ENCODE assay signal across 8 mouse cellular contexts in the genomic region with DNA sequence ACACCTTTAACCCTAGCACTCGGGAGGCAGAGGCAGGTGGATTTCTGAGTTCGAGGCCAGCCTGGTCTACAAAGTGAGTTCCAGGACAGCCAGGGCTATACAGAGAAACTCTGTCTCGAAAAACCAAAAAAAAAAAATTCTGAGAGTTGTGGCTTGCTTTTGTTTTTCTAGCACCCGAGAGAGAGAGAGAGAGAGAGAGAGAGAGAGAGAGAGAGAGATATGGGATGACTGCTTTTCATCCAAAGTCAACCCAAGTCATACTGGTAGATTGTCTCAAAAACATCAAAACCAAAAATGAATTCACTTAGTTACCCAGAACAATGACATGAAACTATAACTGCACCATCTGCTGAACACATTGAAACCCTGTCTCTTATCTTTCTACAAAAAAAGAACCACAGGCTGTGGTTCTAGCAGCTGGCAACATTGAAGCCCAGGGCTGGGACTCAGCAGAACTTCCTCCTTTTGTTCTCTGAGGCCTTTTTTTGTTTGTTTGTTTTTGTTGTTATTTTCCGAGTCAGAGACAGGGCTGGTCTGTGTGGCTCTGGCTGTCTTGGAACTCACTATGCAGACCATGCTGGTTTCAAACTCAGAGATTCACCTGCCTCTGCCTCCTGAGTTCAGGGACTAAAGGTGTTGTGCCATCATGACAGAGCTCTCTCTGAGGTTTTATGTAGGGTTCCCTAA. TPM values are rescaled to one million over a fixed set of nuclear protein-coding genes. Genes with fewer than 3 reads are reported as not detected.
A peak's percentile ranks its signal among the peaks of the same experiment; 100 is the strongest.
DNase-seq lines count a peak whose midpoint lies in the region; ATAC-seq lines count a peak whose summit lies in the region.

No protein-coding gene starts in this region.

- no peak for ATAC-seq in lung, embryonic 15.5 days (ENCODE audit: borderline replicate concordance, extremely low read depth, low FRiP score, low TSS enrichment)
- no peak for ATAC-seq in forebrain, embryonic 12.5 days (ENCODE audit: low FRiP score)
- no peak for ATAC-seq in intestine, embryonic 14.5 days (replicated peaks; ENCODE audit: low FRiP score, low TSS enrichment, low read depth)
- ATAC-seq in midbrain, embryonic 16.5 days = peak; percentile 37; the same call in 1 of the 2 replicates

- no peaks in the 10 kb centered on the region for H3K36me3 ChIP-seq in lung, embryonic 15.5 days
- 0 out of 2 replicates have a peak, but pooled peaks cover 5% of the 10 kb centered on the region for H3K36me3 ChIP-seq in forebrain, embryonic 12.5 days (replicated peaks)
- H3K36me3 ChIP-seq in intestine, embryonic 14.5 days (ENCODE audit: control insufficient read depth, insufficient read depth, low read length) = no peaks in the 10 kb centered on the region
- peaks cover 2% of the 10 kb centered on the region for H3K36me3 ChIP-seq in midbrain, embryonic 16.5 days (ENCODE audit: control insufficient read depth, insufficient read depth, low read length)

- 0 out of 2 replicates have a peak, but pooled peaks cover 3% of the 10 kb centered on the region for H3K4me1 ChIP-seq in lung, embryonic 15.5 days
- peaks cover 18% of the 10 kb centered on the region for H3K4me1 ChIP-seq in forebrain, embryonic 12.5 days
- H3K4me1 ChIP-seq in intestine, embryonic 14.5 days (replicated peaks; ENCODE audit: control insufficient read depth, insufficient read depth, low read length) = no peaks in the 10 kb centered on the region; the same call in 1 of the 2 replicates
- peaks cover 17% of the 10 kb centered on the region for H3K4me1 ChIP-seq in midbrain, embryonic 16.5 days (ENCODE audit: control insufficient read depth, insufficient read depth, low read length)

- no peak for DNase-seq in lung, postnatal 25 days (ENCODE audit: low spot score)
- no peak for DNase-seq in intestine, embryonic 14.5 days (ENCODE audit: low spot score)
- DNase-seq in retina, embryonic 14.5 days (ENCODE audit: low spot score) = no peak
- no peak for DNase-seq in spleen, postnatal 14 days (ENCODE audit: low spot score in 2 of 2)
- no peak for DNase-seq in frontal cortex, postnatal 25 days (ENCODE audit: low spot score in 2 of 2)

- no peak overlapping the region for H3K9ac ChIP-seq in lung, embryonic 15.5 days
- H3K9ac ChIP-seq in forebrain, embryonic 12.5 days = peak overlapping the region; percentile 39; the same call in 1 of the 2 replicates
- no peak overlapping the region for H3K9ac ChIP-seq in intestine, embryonic 14.5 days (ENCODE audit: low read length)
- H3K9ac ChIP-seq in midbrain, embryonic 16.5 days (ENCODE audit: low read depth, low read length) = peak overlapping the region; percentile 3; the same call in 1 of the 2 replicates

- H3K4me2 ChIP-seq in lung, embryonic 15.5 days = peak overlapping the region; percentile 73
- peak overlapping the region; percentile 52 for H3K4me2 ChIP-seq in forebrain, embryonic 12.5 days
- H3K4me2 ChIP-seq in intestine, embryonic 14.5 days (ENCODE audit: low read length) = peak overlapping the region; percentile 53
- H3K4me2 ChIP-seq in midbrain, embryonic 16.5 days (ENCODE audit: low read length) = peak overlapping the region; percentile 61

- no peak overlapping the region for H3K27ac ChIP-seq in lung, embryonic 15.5 days
- H3K27ac ChIP-seq in forebrain, embryonic 12.5 days = no peak overlapping the region
- no peak overlapping the region for H3K27ac ChIP-seq in intestine, embryonic 14.5 days (ENCODE audit: low read depth)
- H3K27ac ChIP-seq in midbrain, embryonic 16.5 days (ENCODE audit: low read length) = 0 out of 2 replicates have a peak overlapping the region, but pooled peaks have one; percentile 6

- peak overlapping the region; percentile 48 for H3K4me3 ChIP-seq in lung, embryonic 15.5 days
- H3K4me3 ChIP-seq in forebrain, embryonic 12.5 days (replicated peaks) = peak overlapping the region; percentile 38
- H3K4me3 ChIP-seq in intestine, embryonic 14.5 days (ENCODE audit: low read depth, low read length) = 0 out of 2 replicates have a peak overlapping the region, but pooled peaks have one; percentile 39
- peak overlapping the region; percentile 49 for H3K4me3 ChIP-seq in midbrain, embryonic 16.5 days (ENCODE audit: low read depth, low read length)

- H3K27me3 ChIP-seq in lung, embryonic 15.5 days = no peaks in the 10 kb centered on the region
- no peaks in the 10 kb centered on the region for H3K27me3 ChIP-seq in forebrain, embryonic 12.5 days
- H3K27me3 ChIP-seq in intestine, embryonic 14.5 days (replicated peaks; ENCODE audit: control insufficient read depth, insufficient read depth, low read length) = no peaks in the 10 kb centered on the region
- no peaks in the 10 kb centered on the region for H3K27me3 ChIP-seq in midbrain, embryonic 16.5 days (ENCODE audit: control insufficient read depth, insufficient read depth, low read depth, low read length)

- H3K9me3 ChIP-seq in lung, embryonic 15.5 days = no peaks in the 10 kb centered on the region
- no peaks in the 10 kb centered on the region for H3K9me3 ChIP-seq in forebrain, embryonic 12.5 days
- no peaks in the 10 kb centered on the region for H3K9me3 ChIP-seq in intestine, embryonic 14.5 days (ENCODE audit: control insufficient read depth, low read length)
- H3K9me3 ChIP-seq in midbrain, embryonic 16.5 days (replicated peaks; ENCODE audit: control insufficient read depth, low read length, poor library complexity, severe bottlenecking) = no peaks in the 10 kb centered on the region

- 66% methylated on average over 5 of the region's 5 CpGs for whole genome bisulfite sequencing in lung, embryonic 15.5 days
- WGBS in forebrain, embryonic 12.5 days = 77% methylated on average over 5 of the region's 5 CpGs
- 71% methylated on average over 5 of the region's 5 CpGs for WGBS in intestine, embryonic 14.5 days
- WGBS in midbrain, embryonic 16.5 days = 84% methylated on average over 5 of the region's 5 CpGs

RNA-seq across cellular contexts. Expression of gene Prr13, which starts 0.6 kb away (rescaled TPM):
- 69.4 and 71.4 TPM in 2 replicates for polyA plus RNA-seq in lung, embryonic 15.5 days (2015; fragmentation: Nextera tagmentation; extraction: Ambion mirVana)
- 82.9 and 86.9 TPM in 2 replicates for polyA plus RNA-seq in forebrain, embryonic 12.5 days (2016; fragmentation: Nextera tagmentation; extraction: Ambion mirVana)
- polyA plus RNA-seq in intestine, embryonic 14.5 days (2014; fragmentation: Nextera tagmentation; extraction: Ambion mirVana) = 132 and 141 TPM in 2 replicates
- polyA plus RNA-seq in midbrain, embryonic 16.5 days (2015; fragmentation: Nextera tagmentation; extraction: Ambion mirVana) = 106 and 109 TPM in 2 replicates

RNA-seq across cellular contexts. Expression of gene Pcbp2, which starts 12.1 kb away (rescaled TPM):
- polyA plus RNA-seq in lung, embryonic 15.5 days (2015; fragmentation: Nextera tagmentation; extraction: Ambion mirVana) = 217 TPM in 2 replicates
- polyA plus RNA-seq in forebrain, embryonic 12.5 days (2016; fragmentation: Nextera tagmentation; extraction: Ambion mirVana) = 191 and 192 TPM in 2 replicates
- 275 and 289 TPM in 2 replicates for polyA plus RNA-seq in intestine, embryonic 14.5 days (2014; fragmentation: Nextera tagmentation; extraction: Ambion mirVana)
- polyA plus RNA-seq in midbrain, embryonic 16.5 days (2015; fragmentation: Nextera tagmentation; extraction: Ambion mirVana) = 105 and 121 TPM in 2 replicates

RNA-seq across cellular contexts. Expression of gene Amhr2, which starts 13.0 kb away (rescaled TPM):
- polyA plus RNA-seq in lung, embryonic 15.5 days (2015; fragmentation: Nextera tagmentation; extraction: Ambion mirVana) = 0.59 and 0.82 TPM in 2 replicates
- polyA plus RNA-seq in forebrain, embryonic 12.5 days (2016; fragmentation: Nextera tagmentation; extraction: Ambion mirVana) = 0.22 TPM in 2 replicates
- polyA plus RNA-seq in intestine, embryonic 14.5 days (2014; fragmentation: Nextera tagmentation; extraction: Ambion mirVana) = 0.81 and 0.97 TPM in 2 replicates
- 0.15 and 0.26 TPM in 2 replicates for polyA plus RNA-seq in midbrain, embryonic 16.5 days (2015; fragmentation: Nextera tagmentation; extraction: Ambion mirVana)

RNA-seq across cellular contexts. Expression of gene Gm10337, which starts 45.3 kb away (rescaled TPM):
- not detected in 2 replicates for polyA plus RNA-seq in lung, embryonic 15.5 days (2015; fragmentation: Nextera tagmentation; extraction: Ambion mirVana)
- polyA plus RNA-seq in forebrain, embryonic 12.5 days (2016; fragmentation: Nextera tagmentation; extraction: Ambion mirVana) = 3.9 and 7.9 TPM in 2 replicates
- polyA plus RNA-seq in intestine, embryonic 14.5 days (2014; fragmentation: Nextera tagmentation; extraction: Ambion mirVana) = 3.4 TPM in 1 of 2 replicates, not detected in the other
- polyA plus RNA-seq in midbrain, embryonic 16.5 days (2015; fragmentation: Nextera tagmentation; extraction: Ambion mirVana) = 12.6 TPM in 1 of 2 replicates, not detected in the other

RNA-seq across cellular contexts. Expression of gene Sp1, which starts 52.2 kb away (rescaled TPM):
- 10.6 TPM in 2 replicates for polyA plus RNA-seq in lung, embryonic 15.5 days (2015; fragmentation: Nextera tagmentation; extraction: Ambion mirVana)
- 10.8 and 11.2 TPM in 2 replicates for polyA plus RNA-seq in forebrain, embryonic 12.5 days (2016; fragmentation: Nextera tagmentation; extraction: Ambion mirVana)
- 14.4 and 15.8 TPM in 2 replicates for polyA plus RNA-seq in intestine, embryonic 14.5 days (2014; fragmentation: Nextera tagmentation; extraction: Ambion mirVana)
- 3.1 and 3.5 TPM in 2 replicates for polyA plus RNA-seq in midbrain, embryonic 16.5 days (2015; fragmentation: Nextera tagmentation; extraction: Ambion mirVana)

Comparison
In these comparisons a context has a peak if more than half of its experiments do, and no peak if none do; other contexts are left out.
1. H3K9ac ChIP-seq: peak in forebrain, embryonic 12.5 days (single experiment) and midbrain, embryonic 16.5 days (single experiment); none in lung, embryonic 15.5 days (single experiment) and intestine, embryonic 14.5 days (single experiment).
2. Peak in every context shown above with its lines, with median percentiles within 50 percentile points of each other: H3K4me2 ChIP-seq and H3K4me3 ChIP-seq.